Mouse (Mus musculus) ovary, adult 18-20 months (tissue): ENCODE results near the gene Tada1.

ENCODE experiments used
- DNase-seq: peaks from one replicate; pipeline ENCODE4 v3.0.0; 2022; ENCODE audit warnings: low spot score, mixed read lengths

The Tada1 gene

DNA sequence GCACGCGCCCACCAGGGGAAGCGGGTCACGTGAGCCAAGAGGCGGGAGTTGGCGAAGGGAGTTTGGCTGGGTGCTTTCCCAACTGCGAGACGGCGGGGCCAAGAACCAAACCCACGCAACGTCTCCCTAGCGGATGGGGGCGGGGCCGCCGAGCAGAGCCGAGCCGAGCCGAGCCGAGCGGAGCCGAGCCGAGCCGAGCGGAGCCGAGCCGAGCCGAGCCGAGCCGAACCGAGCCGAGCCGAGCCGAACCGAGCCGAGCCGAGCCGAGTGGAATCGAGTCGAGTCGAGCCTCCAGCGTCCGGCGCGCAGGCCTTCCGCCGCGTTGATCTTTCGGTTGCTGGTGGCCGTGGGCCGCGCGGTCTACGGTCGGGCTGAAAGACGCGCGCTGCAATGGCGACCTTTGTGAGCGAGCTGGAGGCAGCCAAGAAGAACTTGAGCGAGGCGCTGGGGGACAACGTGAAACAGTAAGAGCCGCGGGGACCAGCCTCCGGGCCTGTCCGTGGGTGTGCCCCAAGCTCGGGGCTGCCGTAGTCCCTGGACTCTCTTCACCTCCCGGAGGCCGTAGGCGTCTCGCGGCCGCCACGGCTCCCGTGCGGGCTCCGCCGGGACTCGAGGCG, at the start of gene Tada1:
Gene Tada1, plus strand, starts transcription at position 85 of the 617 bp plus-strand sequence.
- DNase-seq = peak; percentile 87

DNA sequence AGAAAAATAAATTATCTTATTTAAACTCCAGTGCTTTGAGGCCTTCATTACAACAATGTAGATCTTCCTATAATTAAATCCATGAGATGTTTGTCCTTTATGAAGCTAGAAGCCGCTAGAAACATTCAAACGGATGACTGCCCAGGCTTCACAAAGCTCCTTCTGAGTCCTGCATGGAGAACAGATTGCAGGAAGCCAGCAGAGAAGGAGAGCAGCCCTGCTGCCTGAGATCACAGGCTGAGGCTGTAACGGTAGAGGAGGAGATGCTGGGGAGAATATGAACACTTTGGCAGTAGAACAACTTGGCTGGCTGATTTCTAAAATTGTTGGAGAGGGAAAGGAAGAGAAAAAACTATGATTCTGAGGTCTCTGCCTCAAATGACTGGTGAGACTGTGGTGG, 48.1 kb upstream of the Tada1 start:
- no peak for DNase-seq

DNA sequence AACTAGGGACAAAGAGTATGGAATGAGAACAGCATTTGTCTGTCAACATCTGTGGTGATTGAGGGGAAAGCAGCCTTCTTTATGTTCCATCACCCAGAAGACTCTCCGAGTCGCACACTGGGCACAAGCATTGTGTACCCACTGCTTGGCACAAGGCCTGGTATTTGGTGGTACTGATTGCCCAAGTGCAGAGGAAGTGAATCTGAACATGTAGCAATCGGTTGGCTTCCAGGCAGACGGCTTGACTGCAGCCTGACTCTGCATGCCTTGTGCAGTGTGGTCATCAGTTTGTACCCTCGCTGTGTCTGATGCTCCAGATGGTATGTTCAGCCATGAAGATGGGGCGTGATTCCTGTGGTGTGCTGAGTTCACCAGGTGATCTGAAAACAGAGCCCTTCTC, 39.8 kb upstream of the Tada1 start:
- DNase-seq = no peak

DNA sequence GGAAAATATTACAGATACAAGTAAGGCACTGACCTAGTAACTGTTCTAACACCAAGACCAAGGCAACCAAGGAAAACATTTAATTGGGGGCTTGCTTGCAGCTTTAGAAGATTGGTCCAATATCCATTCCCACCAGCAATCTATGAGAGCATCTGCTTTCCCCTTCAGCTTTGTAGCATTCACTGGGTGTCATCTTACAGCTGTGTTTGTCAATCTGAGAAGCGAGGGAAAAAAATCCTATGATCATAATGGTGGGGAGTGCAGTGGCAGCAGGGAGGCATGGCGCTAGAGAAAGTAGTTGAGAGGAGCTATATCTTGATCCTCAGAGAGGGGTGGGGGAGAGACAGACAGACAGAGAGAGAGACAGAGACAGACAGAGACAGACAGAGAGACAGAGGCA, 36.8 kb upstream of the Tada1 start:
- DNase-seq = no peak

DNA sequence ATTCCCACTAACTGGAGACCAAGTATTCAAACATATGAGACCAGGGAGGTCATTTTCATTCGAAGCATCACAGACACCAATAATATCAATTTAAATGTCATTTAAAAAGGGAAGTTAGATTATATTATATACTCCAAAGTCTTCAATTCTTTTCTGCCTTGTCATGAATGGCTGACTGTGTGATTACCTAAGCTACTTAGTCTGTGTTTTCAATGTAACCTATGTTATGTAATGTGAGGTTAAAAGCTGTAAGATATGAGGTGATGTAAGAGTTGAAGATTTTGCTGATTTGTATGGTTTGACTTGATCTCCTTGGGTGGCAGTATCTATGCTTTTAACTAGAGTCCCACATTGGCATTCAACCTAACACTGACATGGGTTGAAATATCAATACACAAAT, 36.4 kb upstream of the Tada1 start:
- DNase-seq = no peak

DNA sequence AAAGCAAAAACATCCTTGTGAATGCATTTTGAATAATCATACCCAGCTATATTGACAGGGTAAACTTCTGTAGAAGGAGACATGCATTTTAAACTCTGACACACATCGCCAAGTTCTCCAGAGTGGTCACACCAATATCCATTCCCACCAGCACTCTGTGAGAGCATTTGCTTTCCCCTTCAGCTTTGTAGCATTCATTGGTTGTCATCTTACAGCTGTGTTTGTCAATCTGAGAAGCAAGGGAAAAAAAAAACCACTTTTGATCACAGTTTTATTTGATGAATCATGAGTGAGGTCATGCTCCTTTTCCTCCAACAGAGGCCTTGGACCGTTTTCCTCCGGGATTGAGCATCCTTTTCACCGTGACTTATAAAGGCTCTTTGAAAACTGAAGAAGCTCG, 35.3 kb upstream of the Tada1 start:
- DNase-seq = no peak

DNA sequence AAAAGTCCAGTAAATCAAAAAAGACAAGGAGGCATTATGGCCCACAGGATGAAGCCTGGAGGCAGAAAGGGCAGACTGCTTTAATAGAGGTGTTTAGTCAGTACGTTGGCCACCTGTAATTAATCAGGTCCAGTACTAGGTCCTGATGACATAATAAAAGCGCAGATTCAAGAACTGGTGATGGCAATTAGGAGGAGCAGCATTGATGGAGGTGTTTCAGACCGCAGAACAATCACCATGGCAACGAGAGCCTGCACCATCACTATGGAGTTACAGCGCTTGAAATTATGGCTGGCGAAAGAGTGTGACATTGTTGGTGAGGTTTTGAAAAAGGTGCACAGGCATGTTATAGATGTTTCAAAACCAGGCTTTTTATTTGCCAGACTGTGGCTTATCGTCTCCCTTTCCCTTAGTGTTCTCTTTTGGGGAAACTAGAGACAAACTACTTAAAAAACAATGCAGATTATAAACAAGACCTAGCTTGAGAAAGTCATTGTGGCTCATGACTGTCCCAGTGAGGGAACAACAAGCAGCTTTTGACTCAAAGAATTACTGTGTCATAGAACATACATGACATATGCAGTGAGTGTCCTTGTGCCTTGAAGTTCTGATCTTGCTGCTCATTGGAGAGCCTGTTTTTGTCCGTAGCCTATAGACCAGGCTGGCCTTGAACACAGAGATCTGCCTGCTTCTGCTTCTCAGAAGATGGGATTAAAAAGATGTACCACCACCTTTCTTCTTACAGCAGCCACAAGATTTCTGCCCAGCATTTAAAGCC, 34.4 kb upstream of the Tada1 start:
- DNase-seq = no peak

DNA sequence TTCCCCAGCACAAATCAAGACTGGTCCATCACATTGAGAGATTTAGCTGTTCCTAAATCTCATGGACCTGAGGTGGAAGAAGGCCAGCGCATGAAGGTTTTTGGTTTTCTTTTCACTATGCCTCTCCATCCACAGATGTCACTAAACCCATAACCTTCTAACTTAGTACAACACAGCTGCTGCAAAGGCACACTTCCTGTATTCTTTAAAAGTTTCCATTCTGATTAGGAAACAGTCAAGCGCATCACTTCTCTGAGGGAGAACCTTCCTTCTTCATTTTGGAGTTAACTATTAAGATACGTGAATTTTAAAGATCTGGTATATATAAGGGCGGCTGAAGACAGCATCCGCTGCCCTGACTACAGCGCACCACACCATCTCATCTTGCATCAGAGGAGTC, 33.3 kb upstream of the Tada1 start:
- DNase-seq = no peak

DNA sequence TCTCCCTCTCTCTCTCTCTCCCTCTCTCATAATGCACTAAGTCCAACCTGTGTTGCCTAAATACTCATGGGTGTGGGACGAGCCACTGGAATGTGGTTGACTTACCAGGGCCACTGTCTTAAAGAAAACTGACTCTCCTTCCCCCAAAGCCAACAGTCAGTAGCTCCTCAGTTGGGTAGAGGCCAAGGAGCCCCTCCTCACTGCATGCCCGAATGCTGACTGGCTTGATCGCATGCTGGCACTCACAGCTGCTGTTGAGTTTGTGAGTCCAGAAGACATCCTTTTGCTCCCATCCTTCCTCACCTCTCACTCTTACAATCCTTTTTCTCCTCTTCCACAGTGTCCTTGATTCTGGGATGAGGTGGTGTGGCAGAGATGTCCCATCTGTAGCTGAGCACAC, 32.0 kb upstream of the Tada1 start:
- DNase-seq = no peak

DNA sequence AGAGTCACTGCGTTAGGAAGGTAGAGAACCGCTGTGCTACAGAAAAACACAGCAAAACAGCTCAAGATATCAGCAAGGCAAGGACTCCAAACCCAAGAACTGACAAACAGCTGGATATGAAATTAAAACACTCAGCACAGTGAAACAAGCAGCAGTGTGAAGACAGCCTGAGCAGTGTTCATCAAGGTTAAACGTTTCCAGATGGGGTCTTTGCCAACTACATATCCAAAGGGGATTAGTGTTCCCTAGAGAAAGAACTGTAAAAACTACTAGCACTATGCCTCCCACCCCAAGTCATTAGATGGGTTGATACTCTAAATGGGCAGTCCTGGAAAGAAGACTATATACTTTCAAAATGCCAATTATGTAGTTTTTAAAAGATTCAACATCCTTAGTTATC, 29.6 kb upstream of the Tada1 start:
- DNase-seq = no peak

DNA sequence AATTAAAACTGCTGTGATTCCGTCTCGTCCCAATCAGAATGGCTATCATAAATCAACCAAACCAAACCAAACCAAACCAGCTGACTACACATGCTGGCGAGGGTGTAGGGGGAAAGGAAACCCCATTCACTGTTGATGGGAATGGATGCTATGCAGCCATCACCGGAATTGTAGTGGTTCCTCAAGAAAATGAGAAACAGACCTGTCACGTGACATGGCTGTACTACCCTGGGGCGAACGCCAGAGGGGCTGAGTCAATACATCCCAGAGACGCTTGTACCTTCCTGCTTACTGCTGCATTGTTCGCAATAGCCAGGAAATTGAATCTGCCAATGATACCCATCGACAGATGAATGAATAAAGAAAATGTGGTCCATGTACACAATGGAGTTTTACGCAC, 29.1 kb upstream of the Tada1 start:
- no peak for DNase-seq

DNA sequence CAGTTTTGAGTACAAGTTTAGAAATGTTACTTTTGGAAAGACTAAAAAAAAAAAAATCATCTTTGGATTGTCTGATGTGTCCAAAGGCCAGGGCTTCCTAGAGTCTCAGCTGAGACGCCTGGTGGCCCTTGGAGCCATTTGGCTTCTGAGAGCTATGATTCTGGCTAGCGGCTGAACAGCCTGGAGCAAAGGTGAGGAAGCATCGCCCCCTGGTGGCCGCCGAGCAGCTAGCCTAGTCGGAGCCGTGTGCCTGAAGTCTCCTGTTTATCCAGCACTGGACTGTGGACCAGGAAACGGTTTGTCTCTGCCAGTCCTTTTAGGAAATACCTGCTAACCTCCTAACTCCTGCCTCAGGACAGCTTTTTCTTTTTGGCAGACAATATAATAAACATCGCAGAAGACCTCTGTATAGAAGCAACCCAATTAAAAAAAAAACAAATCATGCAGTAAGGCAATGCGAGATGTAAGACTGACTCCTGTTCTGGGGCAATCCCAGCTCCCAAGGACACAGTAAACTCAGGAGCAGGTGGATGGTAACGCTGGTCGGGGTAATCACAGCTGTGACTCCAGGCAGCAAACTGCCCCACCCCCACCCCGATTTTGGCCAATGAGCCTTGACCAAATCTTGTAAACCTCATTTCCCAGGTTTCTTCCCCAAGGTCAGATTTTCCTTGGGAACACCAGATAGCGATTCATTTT, 18.6 kb upstream of the Tada1 start:
- peak; percentile 55 for DNase-seq

DNA sequence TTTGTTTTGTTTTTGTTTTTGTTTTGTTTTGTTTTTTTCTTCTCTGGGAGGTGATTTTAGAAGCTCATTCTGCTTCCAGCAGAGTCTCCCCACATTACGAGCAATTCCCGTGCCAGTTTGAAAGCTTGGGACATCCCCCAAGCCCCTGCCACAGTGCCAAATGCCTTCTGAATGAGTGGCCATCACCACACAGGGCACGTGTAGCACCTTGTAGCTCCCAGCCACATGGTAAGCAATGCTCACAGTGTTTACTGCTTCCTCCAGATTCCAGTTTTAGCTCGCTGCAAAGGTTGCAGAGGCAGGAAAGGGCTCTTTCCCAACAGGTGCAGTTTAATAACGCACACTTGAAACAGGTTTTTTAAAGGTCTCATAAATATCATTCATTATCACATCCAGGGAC, 18.0 kb upstream of the Tada1 start:
- DNase-seq = no peak

DNA sequence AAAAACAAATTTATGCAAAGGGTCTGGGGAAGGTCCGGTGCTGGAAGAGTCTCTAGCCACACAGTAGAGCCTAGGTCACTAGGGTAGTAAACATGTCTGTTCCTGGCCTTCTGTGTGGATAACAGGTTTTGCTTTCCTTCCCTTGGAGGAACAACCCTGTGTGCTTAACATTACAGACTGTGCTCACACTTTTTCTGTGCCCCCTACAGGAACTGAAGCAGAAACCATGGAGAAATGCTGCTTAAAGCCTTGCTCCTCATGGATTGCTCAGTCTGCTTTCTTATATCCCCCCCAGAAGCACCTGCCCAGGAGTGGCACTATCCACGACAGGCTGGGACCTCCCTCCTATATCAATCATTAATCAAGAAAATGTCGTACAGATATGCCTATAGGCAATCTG, 17.1 kb upstream of the Tada1 start:
- DNase-seq = no peak

DNA sequence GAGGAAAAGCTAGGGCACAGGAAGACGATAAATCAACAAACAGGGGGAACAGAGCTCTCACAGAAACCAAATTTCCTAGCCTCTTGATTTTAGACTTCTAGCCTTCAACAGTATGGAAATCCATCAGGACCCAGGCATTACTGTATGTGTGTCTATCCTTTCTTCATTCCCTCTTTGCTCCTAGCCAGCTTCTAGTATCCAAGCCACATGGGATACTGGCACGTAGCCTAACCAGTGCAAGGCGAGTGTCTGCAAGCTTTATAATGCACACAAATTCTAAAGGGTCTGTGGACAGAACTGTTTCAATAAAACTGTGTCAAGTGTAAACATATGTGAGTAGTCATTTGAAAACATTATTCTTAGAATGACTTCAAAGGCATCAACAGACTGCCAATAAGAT, 16.2 kb upstream of the Tada1 start:
- no peak for DNase-seq

DNA sequence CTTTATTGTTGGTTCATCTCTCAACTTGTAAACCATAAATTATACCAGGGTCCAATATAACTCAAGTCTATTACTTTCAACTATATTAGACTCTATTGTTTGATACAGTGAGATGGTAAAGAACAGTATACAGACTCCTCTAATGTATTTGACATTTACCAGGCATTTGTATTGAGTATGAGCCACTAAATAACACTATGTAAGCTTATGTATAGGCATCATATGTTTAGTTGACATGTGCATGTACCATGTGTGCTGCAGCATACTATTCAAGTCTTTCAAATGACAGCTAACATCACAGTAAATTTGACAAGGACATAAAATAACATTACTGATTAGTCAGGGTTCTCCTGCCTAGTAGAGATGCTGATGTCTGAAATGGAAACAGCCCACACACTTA, 15.8 kb upstream of the Tada1 start:
- DNase-seq = no peak

DNA sequence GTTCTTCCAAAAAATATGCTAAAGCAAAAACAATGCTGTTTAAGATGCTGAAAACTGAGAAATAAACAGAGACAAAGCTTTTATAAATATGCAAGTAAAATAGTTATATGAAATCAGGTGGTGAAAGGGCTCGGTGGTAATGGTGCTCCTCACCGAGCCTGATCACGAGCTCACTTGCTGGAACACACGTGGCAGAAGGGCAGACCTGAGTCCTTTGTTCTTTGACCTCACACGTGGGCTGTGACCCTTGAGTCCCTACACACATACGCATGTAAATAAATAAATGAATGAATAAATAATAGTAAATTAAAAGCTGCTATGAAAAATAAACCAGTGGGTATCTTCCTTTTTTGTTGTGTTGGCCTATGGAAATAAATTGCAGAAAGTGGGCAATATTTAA, 1.7 kb upstream of the Tada1 start:
- DNase-seq = no peak

DNA sequence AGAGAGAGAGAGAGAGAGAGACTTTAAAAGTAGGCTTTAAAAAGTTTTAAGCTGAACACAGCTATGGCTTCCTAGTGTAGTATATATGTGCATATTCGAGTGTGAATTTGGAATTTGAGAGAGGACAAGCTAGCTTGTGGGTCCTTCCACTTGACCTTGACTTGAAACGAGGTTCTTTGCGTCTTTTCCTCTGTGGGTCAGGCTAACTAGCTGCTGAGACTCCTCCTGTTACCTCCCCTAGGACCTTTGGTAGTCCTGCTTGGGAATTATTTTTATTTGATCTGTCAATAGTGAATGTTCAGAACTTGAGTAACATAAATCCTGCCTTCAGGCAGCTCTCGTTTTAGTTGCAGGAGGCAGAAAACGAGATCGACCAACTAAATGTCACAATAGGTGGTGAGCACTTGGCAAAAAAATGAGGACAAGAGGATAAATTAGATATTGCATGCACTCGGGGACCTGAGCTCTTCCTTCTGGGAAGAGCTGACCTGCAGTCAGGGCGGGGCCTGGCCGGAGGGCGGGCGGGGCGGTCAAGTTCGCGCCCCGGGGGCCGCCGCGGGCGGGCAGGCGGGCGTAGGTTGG, 375 bp upstream of the Tada1 start:
- no peak for DNase-seq

DNA sequence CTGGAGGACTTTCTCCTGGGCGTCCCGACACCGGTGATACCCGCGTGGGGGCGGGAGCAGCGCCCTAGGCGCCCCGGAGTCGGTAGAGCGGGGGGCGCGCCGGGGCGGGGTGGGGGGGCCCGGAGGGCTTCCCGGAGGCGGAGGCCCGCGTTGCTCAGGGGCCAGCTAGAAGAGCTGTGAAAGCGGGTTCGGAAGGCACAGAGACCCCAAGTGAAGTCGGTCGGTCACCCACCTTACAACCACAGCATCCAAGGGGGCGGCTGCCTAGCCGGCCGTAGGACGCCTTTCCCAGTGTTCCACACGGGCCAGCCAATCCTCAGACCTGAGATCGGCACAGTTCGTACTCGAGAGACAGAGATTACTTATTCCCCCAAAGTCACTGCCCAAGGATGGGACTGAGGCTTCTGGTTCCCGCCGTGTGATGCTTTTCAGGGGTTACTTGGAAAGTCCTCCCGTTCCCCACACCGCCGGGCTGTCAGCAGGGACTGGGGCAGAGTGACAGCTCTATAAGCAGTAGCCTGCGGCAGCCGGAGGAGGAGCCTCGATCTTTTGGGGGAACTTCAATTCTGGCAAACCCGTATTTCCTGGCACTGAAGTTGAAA, 834 bp downstream of the Tada1 start:
- DNase-seq = peak; percentile 45

DNA sequence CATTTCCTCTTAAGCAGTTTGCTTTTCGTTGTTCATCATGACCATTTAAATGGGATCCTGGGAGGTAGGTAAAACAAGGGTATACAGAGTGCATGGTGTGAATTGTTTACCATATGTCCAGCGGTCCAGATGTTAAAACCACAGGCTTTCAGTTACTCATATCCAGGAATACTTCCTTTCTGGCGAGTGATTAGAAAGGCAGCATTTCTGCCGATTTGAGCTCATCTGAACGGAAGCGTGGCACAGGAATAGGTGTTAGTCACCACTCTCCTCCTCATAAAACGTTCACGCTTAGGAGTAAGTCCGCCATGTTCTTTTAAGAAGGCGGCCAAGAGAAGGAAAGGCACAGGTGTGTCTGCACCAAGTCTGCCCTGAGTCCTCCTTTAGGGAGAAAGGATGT, 2.4 kb downstream of the Tada1 start:
- no peak for DNase-seq

DNA sequence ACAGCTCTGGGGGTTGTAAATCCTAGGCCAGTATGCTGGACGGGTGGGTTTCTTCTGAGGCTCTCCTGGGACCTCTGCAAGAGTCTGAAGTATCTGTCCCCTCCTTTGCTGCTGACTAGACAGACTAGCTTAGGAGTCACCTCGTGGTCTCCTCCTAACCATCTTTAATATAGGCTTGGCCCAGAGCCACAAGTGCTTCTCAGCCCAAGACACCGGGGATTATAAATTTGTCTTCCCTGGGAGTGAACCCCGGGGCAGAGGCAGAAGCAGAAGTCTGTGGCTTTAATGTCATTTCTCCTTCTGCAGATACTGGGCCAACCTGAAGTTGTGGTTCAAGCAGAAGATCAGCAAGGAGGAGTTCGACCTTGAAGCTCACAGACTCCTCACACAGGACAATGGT, 2.9 kb downstream of the Tada1 start:
- DNase-seq = no peak

DNA sequence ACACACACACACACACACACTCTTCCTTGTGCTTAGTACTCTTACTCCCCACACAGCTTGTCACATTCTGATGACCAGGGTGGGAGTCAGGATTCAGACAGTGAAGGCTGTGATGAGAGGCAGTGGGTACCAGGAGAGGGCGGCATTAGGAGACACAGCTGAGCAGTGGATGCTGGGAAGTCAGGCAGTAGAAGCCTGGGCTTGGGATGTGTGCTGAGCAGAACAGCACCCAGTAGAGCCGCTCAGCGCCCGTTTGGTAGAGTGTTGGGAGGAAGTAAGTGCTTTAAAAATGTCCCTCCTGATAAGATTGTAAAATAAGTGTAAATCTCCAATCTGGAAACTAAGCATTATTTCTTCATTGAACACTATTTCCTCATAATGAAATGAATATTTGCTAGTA, 3.7 kb downstream of the Tada1 start:
- no peak for DNase-seq

DNA sequence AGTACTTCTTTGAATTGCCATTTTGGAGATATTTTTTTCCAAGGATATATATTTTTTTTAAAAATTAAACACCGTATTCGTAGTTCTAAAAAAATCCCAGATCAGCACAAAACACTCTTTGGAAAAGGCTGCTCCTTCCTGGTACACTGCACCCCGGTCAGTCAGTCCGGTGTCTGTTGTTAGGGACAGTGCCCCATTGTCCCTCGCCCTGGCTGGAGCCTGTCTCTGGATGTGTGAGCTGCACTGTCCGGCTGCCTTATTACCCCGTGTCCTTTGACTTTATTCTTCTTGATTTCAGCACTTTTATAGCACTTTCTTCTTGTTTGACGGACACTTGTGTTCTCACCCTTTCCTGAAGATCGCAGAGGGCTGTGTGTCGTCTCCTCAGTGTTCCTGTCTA, 5.7 kb downstream of the Tada1 start:
- DNase-seq = no peak
